Mouse (Mus musculus) midbrain, embryonic 10.5 days (tissue): ENCODE measurements around the gene Rab5c. TPM values are rescaled to one million over a fixed set of nuclear protein-coding genes. Genes with fewer than 3 reads are reported as not detected.
A peak's percentile ranks its signal among the peaks of the same experiment; 100 is the strongest.

ENCODE experiments used
- DNase-seq: peaks from one replicate; pipeline ENCODE4 v3.0.0-alpha.2; 2017; ENCODE audit warnings: low spot score
- H3K27ac ChIP-seq: fragments of 300-500 bp; sonication (generic); replicated peaks from 2 replicates; pipeline ENCODE4 v1.5.1; 2016; ENCODE audit warnings: mild to moderate bottlenecking
- H3K27me3 ChIP-seq: fragments of 300-500 bp; sonication (generic); 2 replicates; pipeline ENCODE4 v1.6.1; 2016; ENCODE audit warnings: low read depth, mild to moderate bottlenecking; ENCODE audit not compliant: poor library complexity, severe bottlenecking
- H3K36me3 ChIP-seq: fragments of 300-500 bp; sonication (generic); 2 replicates; pipeline ENCODE4 v1.6.1; 2016; ENCODE audit warnings: mild to moderate bottlenecking, moderate library complexity
- H3K4me1 ChIP-seq: fragments of 300-500 bp; sonication (generic); 2 replicates; pipeline ENCODE4 v1.6.1; 2016
- H3K4me3 ChIP-seq: fragments of 300-500 bp; sonication (generic); 2 replicates; pipeline ENCODE4 v1.5.1; 2016; ENCODE audit warnings: mild to moderate bottlenecking, moderate library complexity
- H3K9me3 ChIP-seq: fragments of 300-500 bp; sonication (generic); replicated peaks from 2 replicates; pipeline ENCODE4 v1.6.1; 2016; ENCODE audit warnings: mild to moderate bottlenecking
- WGBS: fragments of 180-500 bp; shearing (Covaris S2); methylation state at CpG from one replicate; pipeline ENCODE4 v1.1.7; 2016; 5-methylcytosine and 5-hydroxymethylcytosine counted together
- polyA plus RNA-seq: library from polyadenylated mRNA; unstranded; fragments of >200 nt; fragmentation: Nextera tagmentation; extraction: Ambion mirVana; gene quantifications from 2 replicates; pipeline ENCODE4 v1.2.1, GENCODE M21; 2016

Gene Rab5c
- 14.8 and 15.4 TPM in 2 replicates for polyA plus RNA-seq

- peak within 1 kb of the TSS; percentile 90 for H3K27ac ChIP-seq
- H3K27me3 ChIP-seq = no peaks in the 10 kb centered on the region
- H3K9me3 ChIP-seq = no peaks in the 10 kb centered on the region
- WGBS = under 1% methylated on average over 39 of the region's 39 CpGs
- peaks cover 20% of the 10 kb centered on the region for H3K36me3 ChIP-seq
- peak within 1 kb of the TSS; percentile 98 for H3K4me3 ChIP-seq
- H3K4me1 ChIP-seq = peaks cover 29% of the 10 kb centered on the region
- peak; percentile 99 for DNase-seq
These were observed at the start of gene Rab5c for GRCm38 (mm10) chr11:100738066-100738604. TSS of gene Rab5c (minus strand) at chr11:100738215.

DNA sequence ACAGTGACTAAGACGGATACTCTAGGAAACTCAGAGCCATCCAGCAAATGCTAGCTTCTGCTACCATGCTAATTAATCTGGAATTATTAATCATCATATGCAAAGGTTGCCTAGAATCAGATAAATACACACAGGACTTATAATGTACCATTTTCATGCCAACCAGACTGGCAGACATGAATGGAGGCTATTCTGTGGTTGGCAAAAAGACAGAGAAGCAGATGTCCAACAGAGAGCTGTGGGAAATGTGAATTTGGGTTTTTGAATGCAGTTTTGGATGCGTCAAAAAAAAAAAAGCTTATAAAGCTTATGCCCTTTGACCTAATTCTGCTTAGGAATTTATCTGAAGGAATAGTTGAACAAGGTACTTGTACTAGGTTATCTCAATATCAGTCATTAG is 47.8 kb upstream of the Rab5c start:
- H3K27me3 ChIP-seq = no peaks in the 10 kb centered on the region
- no peaks in the 10 kb centered on the region for H3K9me3 ChIP-seq
- H3K4me3 ChIP-seq = no peak overlapping the region
- DNase-seq = no peak
- H3K4me1 ChIP-seq = peaks cover 12% of the 10 kb centered on the region
- whole genome bisulfite sequencing = 93% methylated on average over 2 of the region's 2 CpGs
- peaks cover 49% of the 10 kb centered on the region for H3K36me3 ChIP-seq
- H3K27ac ChIP-seq = no peak overlapping the region

DNA sequence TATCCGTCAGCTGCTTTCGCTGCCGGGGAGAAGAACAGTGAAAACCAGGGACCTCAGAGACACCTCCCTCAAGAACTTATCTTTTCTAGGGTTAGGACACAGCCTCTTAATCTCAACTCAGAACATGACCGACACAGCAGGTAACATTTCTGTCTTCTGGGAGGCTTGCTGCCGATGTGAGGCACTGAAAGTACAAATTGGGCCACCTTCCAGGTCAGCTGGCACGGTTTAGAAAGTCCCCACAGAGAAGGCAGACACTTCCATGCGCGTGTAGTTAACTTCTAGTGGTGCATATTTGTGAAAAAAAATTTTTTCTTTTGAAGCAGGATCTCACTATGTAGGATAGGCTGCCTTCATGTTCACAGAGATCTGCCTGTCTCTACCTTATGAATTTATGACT is 46.3 kb upstream of the Rab5c start:
- no peak for DNase-seq
- H3K9me3 ChIP-seq = no peaks in the 10 kb centered on the region
- H3K4me3 ChIP-seq = no peak overlapping the region
- no peak overlapping the region for H3K27ac ChIP-seq
- H3K27me3 ChIP-seq = no peaks in the 10 kb centered on the region
- WGBS = 93% methylated on average over 8 of the region's 8 CpGs
- H3K36me3 ChIP-seq = peaks cover 41% of the 10 kb centered on the region
- H3K4me1 ChIP-seq = peaks cover 12% of the 10 kb centered on the region

GRCm38 (mm10) chr11:100782568-100782967 is 44.6 kb upstream of the Rab5c start:
- no peak overlapping the region for H3K4me3 ChIP-seq
- peaks cover 12% of the 10 kb centered on the region for H3K4me1 ChIP-seq
- H3K36me3 ChIP-seq = peaks cover 28% of the 10 kb centered on the region
- 90% methylated on average over 13 of the region's 13 CpGs for WGBS
- DNase-seq = no peak
- H3K27me3 ChIP-seq = no peaks in the 10 kb centered on the region
- H3K27ac ChIP-seq = no peak overlapping the region
- no peaks in the 10 kb centered on the region for H3K9me3 ChIP-seq

- no peak overlapping the region for H3K27ac ChIP-seq
- H3K27me3 ChIP-seq = no peaks in the 10 kb centered on the region
- DNase-seq = no peak
- H3K4me3 ChIP-seq = no peak overlapping the region
- peaks cover 8% of the 10 kb centered on the region for H3K4me1 ChIP-seq
- H3K9me3 ChIP-seq = no peaks in the 10 kb centered on the region
- WGBS = 87% methylated on average over 15 of the region's 15 CpGs
- peaks cover 26% of the 10 kb centered on the region for H3K36me3 ChIP-seq
These were observed 43.9 kb upstream of the Rab5c start for GRCm38 (mm10) chr11:100781763-100782475.

- no peak for DNase-seq
- Histone ChIP-seq H3K27ac (no peak overlapping the region), H3K36me3 (peaks cover 18% of the 10 kb centered on the region), H3K4me3 (no peak overlapping the region), H3K9me3 (no peaks in the 10 kb centered on the region), H3K4me1 (no peaks in the 10 kb centered on the region), H3K27me3 (no peaks in the 10 kb centered on the region)
- 82% methylated on average over 8 of the region's 8 CpGs for WGBS
These were observed 42.2 kb upstream of the Rab5c start for GRCm38 (mm10) chr11:100780247-100780646.

DNA sequence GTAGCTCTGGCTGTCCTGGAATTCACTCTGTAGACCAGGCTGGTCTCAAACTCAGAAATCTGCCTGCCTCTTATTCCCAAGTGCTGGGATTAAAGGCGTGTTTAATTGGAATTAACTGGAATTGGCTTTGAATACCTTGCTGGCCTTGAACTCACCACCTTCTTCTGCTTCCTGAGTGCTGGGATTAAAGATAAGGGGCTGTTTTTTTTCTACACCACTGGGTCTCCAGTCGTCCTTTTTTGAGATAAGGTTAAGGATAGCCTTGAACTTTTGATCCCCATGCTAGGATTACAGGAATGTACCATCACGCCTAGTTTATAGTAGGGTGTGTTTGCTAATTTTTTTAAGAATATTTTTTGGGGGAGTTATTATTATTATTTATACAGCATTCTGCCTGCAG is 40.1 kb upstream of the Rab5c start:
- Histone ChIP-seq H3K36me3 (peaks cover 11% of the 10 kb centered on the region), H3K27me3 (no peaks in the 10 kb centered on the region), H3K4me1 (no peaks in the 10 kb centered on the region), H3K4me3 (no peak overlapping the region), H3K9me3 (no peaks in the 10 kb centered on the region), H3K27ac (no peak overlapping the region)
- WGBS = 79% methylated on average over 3 of the region's 3 CpGs
- no peak for DNase-seq

DNA sequence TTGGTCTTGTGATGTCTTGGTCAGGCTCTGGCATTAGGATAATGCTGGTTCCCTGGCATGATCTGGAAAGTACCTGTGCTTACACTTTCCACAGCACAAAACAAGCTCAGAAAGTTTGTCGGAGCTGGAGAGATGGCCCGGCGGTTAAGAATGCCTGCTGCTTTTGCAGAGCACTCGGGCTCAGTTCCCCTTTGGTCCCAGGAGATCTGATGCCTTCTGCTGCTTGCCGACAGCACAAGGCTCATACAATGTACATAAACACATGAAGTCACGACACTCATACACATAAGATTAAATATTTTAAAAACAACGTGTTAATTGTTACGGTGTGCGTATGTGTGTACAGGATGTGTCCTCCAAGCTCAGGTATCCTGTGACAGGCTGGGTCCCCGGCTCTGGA is 37.9 kb upstream of the Rab5c start:
- no peaks in the 10 kb centered on the region for H3K9me3 ChIP-seq
- no peaks in the 10 kb centered on the region for H3K27me3 ChIP-seq
- H3K27ac ChIP-seq = no peak overlapping the region
- no peaks in the 10 kb centered on the region for H3K36me3 ChIP-seq
- WGBS = 86% methylated on average over 10 of the region's 10 CpGs
- DNase-seq = no peak
- H3K4me1 ChIP-seq = 0 out of 2 replicates have a peak, but pooled peaks cover 1% of the 10 kb centered on the region
- H3K4me3 ChIP-seq = no peak overlapping the region

- Histone ChIP-seq H3K27me3 (no peaks in the 10 kb centered on the region), H3K4me3 (no peak overlapping the region), H3K9me3 (no peaks in the 10 kb centered on the region), H3K4me1 (peaks cover 12% of the 10 kb centered on the region; the same call in 1 of the 2 replicates), H3K27ac (no peak overlapping the region), H3K36me3 (no peaks in the 10 kb centered on the region)
- no peak for DNase-seq
- WGBS = 83% methylated on average over 4 of the region's 4 CpGs
These were observed 36.2 kb upstream of the Rab5c start for GRCm38 (mm10) chr11:100774261-100774660.

DNA sequence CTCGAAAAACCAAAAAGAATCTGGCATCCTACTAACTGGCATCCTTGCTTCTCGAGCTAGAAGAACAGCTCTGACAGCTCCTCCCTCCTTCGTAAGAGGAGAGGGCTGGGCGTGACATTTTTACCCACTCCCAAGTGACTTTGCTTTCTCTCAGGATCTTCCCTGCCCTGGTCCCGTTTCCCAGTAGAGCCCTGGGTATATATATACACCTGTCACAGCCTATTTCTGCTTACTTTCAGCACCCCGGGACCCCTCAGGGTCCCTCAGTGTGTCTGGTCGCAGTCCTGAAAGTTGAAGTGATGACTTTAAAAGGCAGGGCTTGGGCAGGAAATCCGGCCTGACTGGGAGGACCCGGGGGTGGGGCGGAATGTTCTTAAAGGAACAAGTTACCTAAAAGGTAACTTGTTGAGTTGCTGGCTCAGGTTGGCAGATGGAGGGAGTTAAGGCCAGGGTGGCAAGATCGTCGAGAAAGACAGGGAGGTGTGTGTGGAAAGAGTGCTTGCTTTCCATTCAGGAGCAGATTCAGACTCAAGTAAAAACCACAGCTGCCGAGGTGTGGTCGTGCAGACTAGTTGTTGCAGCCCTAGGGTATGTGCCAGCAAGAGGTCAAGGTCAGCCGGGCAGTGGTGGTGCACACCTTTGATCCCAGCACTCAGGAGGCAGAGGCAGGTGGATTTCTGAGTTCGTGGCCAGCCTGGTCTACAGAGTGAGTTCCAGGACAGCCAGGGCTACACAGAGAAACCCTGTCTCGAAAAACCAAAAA is 32.8 kb upstream of the Rab5c start, which contains the start of gene Ghdc:
Gene Ghdc, minus strand, starts transcription at position 312 of the 763 bp plus-strand sequence.
- H3K4me3 ChIP-seq = peak within 1 kb of the TSS; percentile 54
- 28% methylated on average over 17 of the region's 17 CpGs for WGBS
- peaks cover 12% of the 10 kb centered on the region; the same call in 1 of the 2 replicates for H3K4me1 ChIP-seq
- H3K27ac ChIP-seq = peak within 1 kb of the TSS; percentile 63
- no peaks in the 10 kb centered on the region for H3K36me3 ChIP-seq
- H3K27me3 ChIP-seq = no peaks in the 10 kb centered on the region
- H3K9me3 ChIP-seq = no peaks in the 10 kb centered on the region
- DNase-seq = peak; percentile 44

- no peaks in the 10 kb centered on the region for H3K27me3 ChIP-seq
- no peak for DNase-seq
- H3K4me1 ChIP-seq = peaks cover 12% of the 10 kb centered on the region; the same call in 1 of the 2 replicates
- WGBS = 59% methylated on average over 6 of the region's 6 CpGs
- H3K9me3 ChIP-seq = no peaks in the 10 kb centered on the region
- peak overlapping the region; percentile 54 for H3K4me3 ChIP-seq
- H3K27ac ChIP-seq = no peak overlapping the region
- no peaks in the 10 kb centered on the region for H3K36me3 ChIP-seq
These were observed 32.0 kb upstream of the Rab5c start for GRCm38 (mm10) chr11:100769980-100770379.

DNA sequence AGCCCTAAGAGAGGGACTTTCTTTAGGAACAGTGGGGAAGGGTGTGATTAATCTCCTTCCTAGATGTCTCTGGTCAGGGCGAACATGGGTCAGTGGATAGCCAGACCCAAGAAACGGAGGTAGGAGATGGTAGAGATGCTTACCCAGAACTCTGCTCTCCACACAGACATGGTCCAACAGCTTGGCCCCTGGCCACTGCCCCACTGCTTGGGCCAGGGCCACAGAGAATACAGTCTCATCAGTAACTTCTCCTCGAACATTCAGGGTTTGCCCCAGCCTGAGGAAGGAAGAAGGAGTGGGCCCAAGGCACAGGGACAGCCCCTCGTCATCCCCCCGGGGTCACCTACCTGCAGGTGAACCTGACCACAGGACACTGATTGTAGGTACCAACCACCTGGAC is 29.9 kb upstream of the Rab5c start:
- no peak for DNase-seq
- 91% methylated on average over 5 of the region's 5 CpGs for WGBS
- H3K27me3 ChIP-seq = peaks cover 9% of the 10 kb centered on the region

DNA sequence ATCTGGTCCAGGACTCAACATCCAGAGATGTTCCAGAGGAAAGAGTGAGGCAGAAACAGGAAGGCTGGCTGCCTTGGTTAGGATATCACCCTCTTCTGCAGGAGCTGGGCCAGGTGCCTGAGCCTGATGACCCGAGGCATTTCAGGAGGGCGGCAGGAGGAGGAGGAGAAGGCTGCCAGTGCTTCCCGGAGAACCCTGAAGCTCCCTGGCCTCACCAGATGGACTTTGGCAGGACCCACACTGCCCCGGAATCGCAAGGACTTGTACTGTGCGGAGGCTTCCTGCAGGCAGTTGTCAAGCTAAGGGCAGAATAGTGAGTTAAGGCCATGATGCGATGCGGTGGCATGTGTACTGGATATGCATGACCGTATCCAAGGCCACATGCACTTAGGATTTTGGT is 28.7 kb upstream of the Rab5c start:
- H3K27ac ChIP-seq = no peak overlapping the region
- peaks cover 21% of the 10 kb centered on the region for H3K27me3 ChIP-seq
- peaks cover 18% of the 10 kb centered on the region for H3K4me1 ChIP-seq
- H3K4me3 ChIP-seq = no peak overlapping the region
- WGBS = 83% methylated on average over 9 of the region's 9 CpGs
- no peaks in the 10 kb centered on the region for H3K9me3 ChIP-seq
- no peak for DNase-seq
- H3K36me3 ChIP-seq = no peaks in the 10 kb centered on the region

More for the DNA sequence above, 29.9 kb upstream of the Rab5c start:
- Histone ChIP-seq H3K4me3 (no peak overlapping the region), H3K9me3 (no peaks in the 10 kb centered on the region), H3K36me3 (no peaks in the 10 kb centered on the region), H3K4me1 (peaks cover 12% of the 10 kb centered on the region; the same call in 1 of the 2 replicates), H3K27ac (no peak overlapping the region)
